ENCODE assay signal across 27 mouse cellular contexts in the genomic region with DNA sequence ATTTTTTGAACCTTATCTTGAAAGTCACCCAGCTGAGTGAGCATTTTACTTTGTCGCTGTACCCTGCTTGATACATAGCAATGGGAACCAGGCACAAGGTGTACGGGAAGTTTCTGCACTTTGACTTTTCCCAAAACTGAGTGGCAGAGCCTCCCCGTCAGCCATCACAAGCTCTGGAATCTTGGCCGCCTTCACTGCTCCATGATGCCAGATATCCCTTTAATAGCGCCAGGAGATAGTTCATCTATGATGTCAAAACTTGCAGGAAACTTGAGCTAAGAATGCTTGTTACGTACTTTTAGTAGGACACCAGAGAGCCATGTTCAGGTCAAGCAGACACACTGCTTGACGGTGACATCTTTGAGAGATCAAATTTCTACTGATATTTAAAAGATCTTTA. TPM values are rescaled to one million over a fixed set of nuclear protein-coding genes. Genes with fewer than 3 reads are reported as not detected.
DNase-seq lines count a peak whose midpoint lies in the region; ATAC-seq lines count a peak whose summit lies in the region.
"Had no signal": no experiment of that assay in that cellular context is flagged by ENCODE, and none has a peak within 500 bp of the region (broad histone marks: within the 10 kb centered on the region; RNA-seq: fewer than 3 reads in every experiment).

No protein-coding gene starts in this region.

- no peaks in the 10 kb centered on the region for H3K27me3 ChIP-seq in heart, embryonic 13.5 days (replicated peaks)
- H3K27me3 ChIP-seq: embryonic facial prominence, embryonic 15.5 days; lung, embryonic 15.5 days; midbrain, embryonic 15.5 days; neural tube, embryonic 13.5 days had no signal

- H3K4me2 ChIP-seq in heart, embryonic 13.5 days: peak overlapping the region; percentile 58; the same call in 1 of the 2 replicates
- H3K4me2 ChIP-seq: hindbrain, embryonic 14.5 days; midbrain, embryonic 15.5 days; neural tube, embryonic 13.5 days had no signal

- H3K4me1 ChIP-seq in heart, embryonic 13.5 days: peaks cover 69% of the 10 kb centered on the region
- H3K4me1 ChIP-seq: liver, embryonic 15.5 days had no signal

- no peak overlapping the region for H3K4me3 ChIP-seq in heart, embryonic 13.5 days
- H3K4me3 ChIP-seq: embryonic facial prominence, embryonic 15.5 days; limb, embryonic 10.5 days; liver, embryonic 15.5 days; lung, embryonic 15.5 days; midbrain, embryonic 15.5 days; neural tube, embryonic 13.5 days had no signal

- no peak overlapping the region for H3K9ac ChIP-seq in heart, embryonic 13.5 days
- H3K9ac ChIP-seq: embryonic facial prominence, embryonic 15.5 days; hindbrain, embryonic 14.5 days; liver, embryonic 15.5 days; lung, embryonic 15.5 days; midbrain, embryonic 15.5 days; neural tube, embryonic 13.5 days had no signal

- DNase-seq in gastrocnemius, adult 8-10 months (ENCODE audit: low spot score in 2 of 2): peak; percentile 48 to 53
- peak; percentile 72 for DNase-seq in gastrocnemius, postnatal 25 days
- DNase-seq in heart, postnatal 36 days: peak; percentile 45 to 49
- no peak for DNase-seq in Muller cell, postnatal 12 days (ENCODE audit: inconsistent ontology term)
- no peak for DNase-seq in adrenal gland, postnatal 4 days (ENCODE audit: low spot score in 2 of 2)
- DNase-seq: adrenal gland, postnatal 10 days; cerebellum, adult 9-10 months; kidney, adult 18-20 months; liver; lung, postnatal 36 days; thymus, postnatal 14 days had no signal

- ATAC-seq in heart, embryonic 13.5 days (ENCODE audit: extremely low read depth, insufficient number of reproducible peaks, low FRiP score, low TSS enrichment): no peak
- ATAC-seq in monocyte, adult 5-6 weeks (replicated peaks; ENCODE audit: insufficient number of reproducible peaks, low FRiP score, low TSS enrichment, poor library complexity, severe bottlenecking): no peak
- ATAC-seq: activated CD4-positive, CD25-positive, alpha-beta regulatory T cell, adult 4 months; inflammation-experienced regulatory T-cells, adult 6 months; midbrain, embryonic 15.5 days had no signal

- H3K36me3 ChIP-seq in heart, embryonic 13.5 days: no peaks in the 10 kb centered on the region
- H3K36me3 ChIP-seq: embryonic facial prominence, embryonic 15.5 days; limb, embryonic 10.5 days; liver, embryonic 15.5 days; lung, embryonic 15.5 days; midbrain, embryonic 15.5 days; neural tube, embryonic 13.5 days had no signal

- 33% methylated on average over 7 of the region's 7 CpGs for WGBS in heart, embryonic 13.5 days

- intact Hi-C loops in heart, postnatal 36 days (cut with DNase I): no loop called here

- H3K27ac ChIP-seq in heart, embryonic 13.5 days (replicated peaks): peak overlapping the region; percentile 90
- H3K27ac ChIP-seq: embryonic facial prominence, embryonic 15.5 days; hindbrain, embryonic 14.5 days; kidney, postnatal 0 days; limb, embryonic 10.5 days; liver, embryonic 15.5 days; lung, embryonic 15.5 days; midbrain, embryonic 15.5 days; neural tube, embryonic 13.5 days had no signal

- H3K9me3 ChIP-seq in heart, embryonic 13.5 days: no peaks in the 10 kb centered on the region
- H3K9me3 ChIP-seq: embryonic facial prominence, embryonic 15.5 days; limb, embryonic 10.5 days; liver, embryonic 15.5 days; lung, embryonic 15.5 days; midbrain, embryonic 15.5 days; neural tube, embryonic 13.5 days had no signal

RNA-seq across cellular contexts. Expression of gene Pdlim5, which starts 46.7 kb away (rescaled TPM):
- total RNA-seq in gastrocnemius, adult 8-10 months (2022): 100 to 1,000 TPM; 455 to 713 (median 513) TPM
- total RNA-seq in gastrocnemius, postnatal 25 days (2021): 100 to 1,000 TPM; 560 to 651 TPM
- polyA plus RNA-seq in heart, embryonic 13.5 days (2015; fragmentation: Nextera tagmentation; extraction: Ambion mirVana): 169 and 191 TPM in 2 replicates
- total RNA-seq in heart, postnatal 36 days (2021): 100 to 1,000 TPM; 634 to 793 TPM
- total RNA-seq in monocyte, adult 5-6 weeks (2017): 80.8 to 104 TPM (median 80.9 TPM) in 3 replicates
- 10 to 100 TPM; 53.5 to 57.7 TPM for total RNA-seq in adrenal gland, postnatal 4 days (2021)

RNA-seq across cellular contexts. Expression of gene Gbp5, which starts 51.6 kb away (rescaled TPM):
- 1 to 10 TPM; 1.7 to 3.7 (median 2.1) TPM for total RNA-seq in gastrocnemius, adult 8-10 months (2022)
- total RNA-seq in gastrocnemius, postnatal 25 days (2021): 1 to 10 TPM; 2.1 to 3.2 TPM
- 0.09 TPM in 2 replicates for polyA plus RNA-seq in heart, embryonic 13.5 days (2015; fragmentation: Nextera tagmentation; extraction: Ambion mirVana)
- total RNA-seq in heart, postnatal 36 days (2021): 10 to 100 TPM in 1 of 2 experiments, 1 to 10 TPM in 1; 6.7 to 11.9 TPM
- 12.7 to 31.6 TPM (median 16.9 TPM) in 3 replicates for total RNA-seq in monocyte, adult 5-6 weeks (2017)
- total RNA-seq in adrenal gland, postnatal 4 days (2021): 1 to 10 TPM; 1.9 to 2.5 TPM
- total RNA-seq: MEL had no signal
- polyA plus RNA-seq: C2C12; forebrain, embryonic 14.5 days; myocyte had no signal

Comparison
In these comparisons a context has a peak if more than half of its experiments do, and no peak if none do; other contexts are left out.
1. DNase-seq: peak in gastrocnemius, adult 8-10 months (2 of 2), gastrocnemius, postnatal 25 days (single experiment) and heart, postnatal 36 days (2 of 2); none in Muller cell, postnatal 12 days (single experiment) and adrenal gland, postnatal 4 days (0 of 2).